Mouse (Mus musculus) hindbrain, embryonic 15.5 days (tissue): ENCODE data around the gene Frs3. TPM values are rescaled to one million over a fixed set of nuclear protein-coding genes. Genes with fewer than 3 reads are reported as not detected.
A peak's percentile ranks its signal among the peaks of the same experiment; 100 is the strongest.
"Not testable (repeated sequence)": the region's sequence is repeated elsewhere in the genome, so short reads cannot be mapped to it uniquely, and the experiment has no call there.

ENCODE experiments used
- ATAC-seq: fragments of 200-750 bp; cut with Nextera tagmentation; 2 replicates; pipeline ENCODE4 v1.8.0; 2017; ENCODE audit warnings: low read depth, moderate number of reproducible peaks, moderate TSS enrichment; ENCODE audit not compliant: low FRiP score
- H3K27ac ChIP-seq: fragments of 300-500 bp; sonication (generic); replicated peaks from 2 replicates; pipeline ENCODE4 v1.5.1; 2015; ENCODE audit warnings: mild to moderate bottlenecking, inconsistent platforms
- H3K27me3 ChIP-seq: fragments of 300-500 bp; sonication (generic); 2 replicates; pipeline ENCODE4 v1.6.1; 2015; ENCODE audit warnings: control low read depth, inconsistent platforms
- H3K36me3 ChIP-seq: fragments of 300-500 bp; sonication (generic); 2 replicates; pipeline ENCODE4 v1.6.1; 2015; ENCODE audit warnings: control low read depth, inconsistent platforms
- H3K4me1 ChIP-seq: fragments of 300-500 bp; sonication (generic); replicated peaks from 2 replicates; pipeline ENCODE4 v1.6.1; 2015; ENCODE audit warnings: control low read depth, inconsistent platforms
- H3K4me2 ChIP-seq: fragments of 300-500 bp; sonication (generic); 2 replicates; pipeline ENCODE4 v1.6.1; 2015; ENCODE audit warnings: moderate library complexity, mild to moderate bottlenecking, inconsistent platforms
- H3K4me3 ChIP-seq: fragments of 300-500 bp; sonication (generic); 2 replicates; pipeline ENCODE4 v1.5.1; 2015; ENCODE audit warnings: mild to moderate bottlenecking, inconsistent platforms
- H3K9ac ChIP-seq: fragments of 300-500 bp; sonication (generic); 2 replicates; pipeline ENCODE4 v1.6.1; 2015; ENCODE audit warnings: inconsistent platforms
- H3K9me3 ChIP-seq: fragments of 300-500 bp; sonication (generic); 2 replicates; pipeline ENCODE4 v1.6.1; 2016; ENCODE audit warnings: control low read depth, inconsistent platforms
- WGBS: fragments of 180-500 bp; shearing (Covaris S2); methylation state at CpG from one replicate; pipeline ENCODE4 v1.1.7; 2015; 5-methylcytosine and 5-hydroxymethylcytosine counted together
- polyA plus RNA-seq: library from polyadenylated mRNA; unstranded; fragments of >200 nt; fragmentation: Nextera tagmentation; extraction: Ambion mirVana; gene quantifications from 2 replicates; pipeline ENCODE4 v1.2.1, GENCODE M21; 2015

Gene Frs3
- polyA plus RNA-seq, result 49.3 and 52.2 TPM in 2 replicates

GRCm38 (mm10) chr17:47688608-47689575 lies at the start of gene Frs3:
Gene Frs3 (plus strand): TSS chr17:47689030.
- Histone ChIP-seq H3K27ac (peak within 1 kb of the TSS; percentile 85), H3K4me1 (peaks cover 32% of the 10 kb centered on the region), H3K9me3 (no peaks in the 10 kb centered on the region), H3K36me3 (peaks cover 10% of the 10 kb centered on the region), H3K4me2 (peak within 1 kb of the TSS; percentile 84), H3K27me3 (no peaks in the 10 kb centered on the region), H3K9ac (peak within 1 kb of the TSS; percentile 75), H3K4me3 (peak within 1 kb of the TSS; percentile 89)
- 1% methylated on average over 57 of the region's 58 CpGs for WGBS
- ATAC-seq, result peak; percentile 65

GRCm38 (mm10) chr17:47642992-47643391 lies 45.8 kb upstream of the Frs3 start:
- no peak overlapping the region for H3K27ac ChIP-seq
- ATAC-seq, result no peak
- no peak overlapping the region for H3K4me3 ChIP-seq
- H3K4me2 ChIP-seq, result no peak overlapping the region
- H3K9ac ChIP-seq, result no peak overlapping the region
- no peaks in the 10 kb centered on the region for H3K27me3 ChIP-seq
- H3K9me3 ChIP-seq, result no peaks in the 10 kb centered on the region
- WGBS, result 72% methylated on average over 2 of the region's 2 CpGs
- no peaks in the 10 kb centered on the region for H3K4me1 ChIP-seq
- no peaks in the 10 kb centered on the region for H3K36me3 ChIP-seq

- H3K27me3 ChIP-seq, result no peaks in the 10 kb centered on the region
- H3K36me3 ChIP-seq, result no peaks in the 10 kb centered on the region
- no peak overlapping the region for H3K4me3 ChIP-seq
- no peak overlapping the region for H3K4me2 ChIP-seq
- H3K9ac ChIP-seq, result no peak overlapping the region
- H3K27ac ChIP-seq, result no peak overlapping the region
- no peaks in the 10 kb centered on the region for H3K9me3 ChIP-seq
- 0 out of 2 replicates have a peak, but pooled peaks cover 3% of the 10 kb centered on the region for H3K4me1 ChIP-seq
- ATAC-seq, result no peak
- 64% methylated on average over 1 of the region's 1 CpGs for WGBS
Measured at GRCm38 (mm10) chr17:47646683-47647082, 42.1 kb upstream of the Frs3 start.

- 38% methylated on average over 4 of the region's 4 CpGs for WGBS
- Histone ChIP-seq H3K9me3 (no peaks in the 10 kb centered on the region), H3K4me1 (0 out of 2 replicates have a peak, but pooled peaks cover 3% of the 10 kb centered on the region), H3K27me3 (no peaks in the 10 kb centered on the region), H3K27ac (no peak overlapping the region), H3K4me3 (no peak overlapping the region), H3K4me2 (no peak overlapping the region), H3K36me3 (0 out of 2 replicates have a peak, but pooled peaks cover 2% of the 10 kb centered on the region), H3K9ac (no peak overlapping the region)
- no peak for ATAC-seq
Measured at GRCm38 (mm10) chr17:47648966-47649365, 39.9 kb upstream of the Frs3 start.

GRCm38 (mm10) chr17:47651953-47652352 lies 36.9 kb upstream of the Frs3 start:
- no peaks in the 10 kb centered on the region for H3K27me3 ChIP-seq
- 0 out of 2 replicates have a peak, but pooled peaks cover 2% of the 10 kb centered on the region for H3K36me3 ChIP-seq
- H3K27ac ChIP-seq, result no peak overlapping the region
- 0 out of 2 replicates have a peak, but pooled peaks cover 3% of the 10 kb centered on the region for H3K4me1 ChIP-seq
- no peak for ATAC-seq
- no peak overlapping the region for H3K9ac ChIP-seq
- no peaks in the 10 kb centered on the region for H3K9me3 ChIP-seq
- no peak overlapping the region for H3K4me2 ChIP-seq
- H3K4me3 ChIP-seq, result no peak overlapping the region
- WGBS, result 62% methylated on average over 2 of the region's 2 CpGs

GRCm38 (mm10) chr17:47654346-47654745 lies 34.5 kb upstream of the Frs3 start:
- not testable (repeated sequence) for H3K4me2 ChIP-seq, H3K27me3 ChIP-seq, H3K4me1 ChIP-seq, H3K36me3 ChIP-seq, ATAC-seq, H3K4me3 ChIP-seq, H3K9me3 ChIP-seq, H3K9ac ChIP-seq, H3K27ac ChIP-seq
- WGBS, result 92% methylated on average over 8 of the region's 8 CpGs

GRCm38 (mm10) chr17:47655697-47656096 lies 33.1 kb upstream of the Frs3 start:
- Histone ChIP-seq H3K27me3 (no peaks in the 10 kb centered on the region), H3K36me3 (0 out of 2 replicates have a peak, but pooled peaks cover 2% of the 10 kb centered on the region), H3K9me3 (no peaks in the 10 kb centered on the region), H3K4me2 (no peak overlapping the region), H3K4me1 (no peaks in the 10 kb centered on the region), H3K4me3 (no peak overlapping the region), H3K9ac (no peak overlapping the region), H3K27ac (no peak overlapping the region)
- ATAC-seq, result no peak
- WGBS, result 90% methylated on average over 5 of the region's 5 CpGs

- Histone ChIP-seq H3K4me1 (no peaks in the 10 kb centered on the region), H3K4me2 (no peak overlapping the region), H3K9ac (no peak overlapping the region), H3K4me3 (no peak overlapping the region), H3K27me3 (no peaks in the 10 kb centered on the region), H3K9me3 (no peaks in the 10 kb centered on the region), H3K36me3 (0 out of 2 replicates have a peak, but pooled peaks cover 2% of the 10 kb centered on the region), H3K27ac (no peak overlapping the region)
- 86% methylated on average over 4 of the region's 4 CpGs for WGBS
- ATAC-seq, result no peak
Measured at GRCm38 (mm10) chr17:47657901-47658300, 30.9 kb upstream of the Frs3 start.

- no peak overlapping the region for H3K4me2 ChIP-seq
- no peaks in the 10 kb centered on the region for H3K4me1 ChIP-seq
- H3K27me3 ChIP-seq, result no peaks in the 10 kb centered on the region
- 86% methylated on average over 3 of the region's 3 CpGs for WGBS
- no peak overlapping the region for H3K27ac ChIP-seq
- H3K4me3 ChIP-seq, result no peak overlapping the region
- ATAC-seq, result no peak
- H3K9ac ChIP-seq, result no peak overlapping the region
- H3K9me3 ChIP-seq, result no peaks in the 10 kb centered on the region
- no peaks in the 10 kb centered on the region for H3K36me3 ChIP-seq
Measured at GRCm38 (mm10) chr17:47658741-47659243, 30.0 kb upstream of the Frs3 start.

- no peak overlapping the region for H3K4me3 ChIP-seq
- H3K9me3 ChIP-seq, result no peaks in the 10 kb centered on the region
- no peak overlapping the region for H3K4me2 ChIP-seq
- no peaks in the 10 kb centered on the region for H3K4me1 ChIP-seq
- peak; percentile 3; the same call in 1 of the 2 replicates for ATAC-seq
- H3K36me3 ChIP-seq, result no peaks in the 10 kb centered on the region
- no peak overlapping the region for H3K9ac ChIP-seq
- no peak overlapping the region for H3K27ac ChIP-seq
- WGBS, result 24% methylated on average over 9 of the region's 9 CpGs
- no peaks in the 10 kb centered on the region for H3K27me3 ChIP-seq
Measured at GRCm38 (mm10) chr17:47663009-47663713, 25.7 kb upstream of the Frs3 start.

- Histone ChIP-seq H3K9ac (no peak overlapping the region), H3K36me3 (no peaks in the 10 kb centered on the region), H3K4me2 (no peak overlapping the region), H3K4me3 (no peak overlapping the region), H3K4me1 (peaks cover 6% of the 10 kb centered on the region), H3K27me3 (no peaks in the 10 kb centered on the region), H3K9me3 (no peaks in the 10 kb centered on the region), H3K27ac (no peak overlapping the region)
- 79% methylated on average over 7 of the region's 7 CpGs for WGBS
- ATAC-seq, result no peak
Measured at GRCm38 (mm10) chr17:47664474-47664873, 24.4 kb upstream of the Frs3 start.

- H3K9me3 ChIP-seq, result no peaks in the 10 kb centered on the region
- no peak overlapping the region for H3K27ac ChIP-seq
- H3K4me3 ChIP-seq, result no peak overlapping the region
- H3K4me2 ChIP-seq, result no peak overlapping the region
- WGBS, result 46% methylated on average over 4 of the region's 4 CpGs
- peaks cover 19% of the 10 kb centered on the region for H3K4me1 ChIP-seq
- 0 out of 2 replicates have a peak, but pooled peaks have one; percentile 16 for ATAC-seq
- H3K36me3 ChIP-seq, result no peaks in the 10 kb centered on the region
- no peaks in the 10 kb centered on the region for H3K27me3 ChIP-seq
- no peak overlapping the region for H3K9ac ChIP-seq
Measured at GRCm38 (mm10) chr17:47669166-47669565, 19.7 kb upstream of the Frs3 start.
